Mouse (Mus musculus) adrenal gland, postnatal 10 days (tissue): ENCODE data around the gene Ghrhr. TPM values are rescaled to one million over a fixed set of nuclear protein-coding genes. Genes with fewer than 3 reads are reported as not detected.
A peak's percentile ranks its signal among the peaks of the same experiment; 100 is the strongest.

ENCODE experiments used
- DNase-seq: peaks from one replicate; pipeline ENCODE4 v3.0.0; 2021; ENCODE audit warnings: mixed read lengths
- total RNA-seq, 2 experiments: library from RNA; stranded (reverse); gene quantifications; 2 replicates each; pipeline ENCODE4 v1.2.3; 2021

The Ghrhr gene
- total RNA-seq, 2 experiments from 2014 or later, result not detected

DNA sequence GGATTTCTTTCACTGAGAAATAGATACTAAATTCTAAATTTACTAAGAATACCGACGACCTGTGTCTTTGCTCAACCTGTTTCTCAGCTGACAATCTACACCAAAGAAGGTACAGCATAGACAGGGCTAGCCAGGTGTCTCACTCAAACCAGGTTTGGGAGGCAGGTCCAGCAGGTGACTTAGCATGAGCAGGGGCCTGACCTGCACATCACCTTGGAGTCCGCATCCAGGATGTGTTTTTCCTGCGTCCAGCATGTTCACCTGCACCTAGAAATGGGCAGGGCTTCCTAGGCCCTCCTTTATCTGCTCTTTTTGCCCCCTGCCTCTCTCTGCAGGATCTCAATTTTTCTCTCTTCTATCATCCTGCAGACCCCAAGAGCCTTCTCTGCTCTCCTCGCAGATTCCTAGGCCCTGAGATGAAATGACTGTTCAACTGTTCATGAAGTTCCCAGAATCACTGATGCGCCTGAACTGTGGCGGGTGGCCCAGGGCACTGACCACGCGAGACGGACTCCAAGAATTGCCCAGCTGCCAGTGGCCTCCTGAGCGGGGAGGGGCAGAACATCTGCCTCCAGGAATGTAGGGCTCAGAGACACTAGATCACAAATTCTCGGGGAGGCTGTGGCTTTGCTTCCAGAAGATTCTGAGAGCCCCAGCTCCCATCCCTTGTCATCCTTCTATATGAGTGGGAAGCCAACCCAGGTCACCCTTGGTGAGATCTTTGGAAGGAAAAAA lies 22.2 kb upstream of the Ghrhr start:
- DNase-seq, result no peak

GRCm38 (mm10) chr6:55354456-55355117 lies 21.5 kb upstream of the Ghrhr start:
- DNase-seq, result no peak

GRCm38 (mm10) chr6:55355575-55355974 lies 20.5 kb upstream of the Ghrhr start:
- no peak for DNase-seq

- DNase-seq, result no peak
Measured at GRCm38 (mm10) chr6:55356017-55356703, 19.9 kb upstream of the Ghrhr start.

- DNase-seq, result no peak
Measured at GRCm38 (mm10) chr6:55356976-55357635, 19.0 kb upstream of the Ghrhr start.

- DNase-seq, result peak; percentile 40
Measured at GRCm38 (mm10) chr6:55357636-55358031, 18.5 kb upstream of the Ghrhr start.

DNA sequence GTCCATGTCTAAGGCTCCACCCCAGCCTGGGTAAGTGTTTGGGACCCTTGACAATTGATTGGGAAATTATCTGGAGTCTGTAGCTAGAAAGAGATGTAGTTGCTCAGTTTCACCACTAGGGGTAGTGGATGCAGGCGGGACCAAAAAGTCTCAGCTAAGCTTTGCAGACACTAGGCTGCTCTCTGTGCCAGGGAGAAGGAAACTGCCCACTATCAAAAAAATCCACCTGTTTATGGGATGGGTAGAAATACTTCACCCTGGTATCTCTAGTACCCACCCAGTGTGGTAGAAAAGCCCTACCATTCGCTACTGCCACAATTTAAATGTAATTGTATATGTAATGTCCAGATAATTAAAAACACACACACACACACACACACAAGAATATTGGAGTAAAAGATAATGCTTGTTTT lies 17.4 kb upstream of the Ghrhr start:
- no peak for DNase-seq

DNA sequence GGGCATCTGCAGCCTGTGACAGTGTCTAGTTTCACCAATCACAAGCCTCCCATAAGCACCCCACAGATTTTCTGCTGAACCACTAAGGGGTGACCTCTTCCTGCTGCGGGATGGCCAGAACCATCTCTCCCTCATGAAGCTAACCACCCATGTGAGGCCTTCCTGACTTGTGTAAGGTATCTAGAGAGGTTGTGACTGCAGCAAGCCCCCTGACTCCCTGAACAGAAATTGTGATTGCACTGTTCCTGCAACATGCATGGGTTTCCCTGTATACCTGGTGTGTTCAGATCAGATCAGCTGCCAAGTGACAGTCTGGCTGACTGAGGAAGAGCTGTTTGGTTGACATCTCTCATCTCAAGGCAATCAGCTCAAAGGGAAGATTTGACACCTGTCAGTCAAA lies 13.4 kb upstream of the Ghrhr start:
- no peak for DNase-seq

DNA sequence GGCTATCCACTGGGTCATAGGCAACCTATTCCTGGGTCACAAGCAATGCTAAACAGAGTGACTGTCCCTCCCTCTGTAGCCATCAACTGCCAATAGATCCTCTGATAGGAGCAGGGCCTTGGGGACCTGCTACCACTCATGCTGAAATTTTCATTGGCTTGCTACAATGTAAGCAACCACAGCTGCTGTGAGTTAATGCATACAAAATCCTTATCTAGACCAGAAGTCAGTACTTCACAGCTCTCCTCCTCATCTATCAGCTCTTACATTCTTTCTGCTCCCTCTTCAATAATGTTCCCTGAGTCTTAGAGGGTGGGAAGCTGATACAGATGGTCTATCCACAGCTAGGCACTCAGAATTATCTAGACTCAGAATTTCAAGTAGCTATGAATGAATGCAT lies 9.0 kb upstream of the Ghrhr start:
- DNase-seq, result no peak

- no peak for DNase-seq
Measured at GRCm38 (mm10) chr6:55370831-55371230, 5.3 kb upstream of the Ghrhr start.

DNA sequence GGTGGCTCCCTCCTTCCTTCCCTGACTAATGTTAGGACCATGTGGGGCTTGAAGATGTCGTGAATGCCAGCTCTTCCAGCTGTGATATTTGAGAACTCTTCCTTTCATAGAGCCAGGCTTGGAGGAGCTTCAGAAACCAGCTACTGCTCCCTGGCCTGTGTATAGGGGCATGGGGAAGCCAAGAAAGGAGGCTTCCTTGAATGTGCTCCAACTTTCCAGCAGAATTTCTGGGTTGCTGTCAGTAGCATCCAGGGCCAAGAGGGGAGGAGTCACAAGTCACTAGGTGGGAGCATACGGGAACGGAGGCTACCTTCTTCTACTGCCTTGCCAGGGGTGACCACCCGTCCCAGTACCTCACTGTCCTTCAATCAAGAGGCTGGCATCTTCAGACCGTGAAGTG lies 416 bp downstream of the Ghrhr start:
- no peak for DNase-seq

DNA sequence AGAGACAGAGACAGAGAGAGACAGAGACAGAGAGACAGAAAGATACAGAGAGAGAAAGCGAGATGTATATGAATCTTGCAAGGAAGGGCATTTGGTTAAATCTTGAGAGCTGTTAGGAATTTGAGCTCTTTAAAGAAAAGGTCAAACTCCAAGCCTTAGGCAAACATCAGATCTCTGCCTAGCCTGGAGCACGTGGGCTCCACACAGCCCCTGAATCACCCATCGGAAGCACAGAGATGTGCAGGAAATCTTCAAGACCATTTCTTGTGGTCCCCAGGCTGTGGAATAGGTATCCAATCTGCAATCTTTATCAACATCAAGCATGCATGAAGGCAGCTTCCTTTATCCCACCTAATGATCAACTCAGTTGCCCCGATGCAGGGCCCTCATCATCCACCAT lies 1.4 kb downstream of the Ghrhr start:
- no peak for DNase-seq

DNA sequence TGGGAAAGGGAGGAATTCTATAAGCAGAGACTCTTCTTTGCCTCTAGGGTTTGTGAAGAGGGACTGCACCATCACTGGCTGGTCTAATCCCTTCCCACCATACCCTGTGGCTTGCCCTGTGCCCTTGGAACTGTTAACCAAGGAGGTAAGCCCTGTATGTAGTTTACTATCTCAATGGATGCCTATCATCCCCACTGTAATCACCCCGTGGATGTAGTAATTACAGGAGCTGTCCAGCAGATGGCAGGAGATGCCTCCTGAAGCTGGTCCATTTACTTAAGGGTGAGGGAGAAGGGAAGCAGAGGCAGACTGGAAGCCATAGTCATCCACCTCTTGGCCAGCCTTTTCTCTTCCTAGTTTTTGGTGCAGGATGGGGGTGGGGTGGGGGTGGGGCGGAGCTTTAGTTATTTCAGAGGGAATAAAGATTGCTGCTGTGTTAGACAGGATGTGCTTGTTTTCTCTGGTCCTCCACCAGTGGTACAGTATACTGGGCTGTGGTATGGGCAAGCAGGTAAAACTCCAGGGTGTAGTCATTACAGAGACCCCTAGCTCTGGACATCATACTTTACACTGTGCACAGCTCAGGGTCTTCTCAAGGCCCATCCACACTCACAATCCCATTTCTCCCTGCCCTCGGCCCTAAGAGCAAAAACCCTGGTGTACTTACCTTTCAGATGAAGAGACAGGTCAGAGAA lies 3.7 kb downstream of the Ghrhr start:
- DNase-seq, result peak; percentile 61

DNA sequence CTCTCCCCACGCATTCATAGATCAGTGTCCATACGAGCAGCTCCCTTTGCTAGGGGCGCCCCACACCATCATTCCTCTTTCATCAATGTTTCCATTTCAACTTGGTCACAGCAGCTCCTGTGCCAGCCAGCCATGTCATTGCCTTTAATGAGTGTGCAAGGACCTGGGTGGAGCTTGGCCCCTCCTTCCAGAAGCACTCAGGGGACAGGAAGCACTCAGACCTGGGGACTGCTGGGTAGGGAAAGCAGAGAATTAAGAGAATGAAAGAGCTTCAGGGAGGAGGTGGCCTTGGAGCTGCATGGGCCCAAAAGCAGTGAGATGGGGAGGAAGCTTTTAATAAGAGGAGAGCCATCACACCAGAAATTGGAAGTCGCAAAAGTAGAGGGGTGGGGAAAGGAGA lies 5.9 kb downstream of the Ghrhr start:
- DNase-seq, result no peak

DNA sequence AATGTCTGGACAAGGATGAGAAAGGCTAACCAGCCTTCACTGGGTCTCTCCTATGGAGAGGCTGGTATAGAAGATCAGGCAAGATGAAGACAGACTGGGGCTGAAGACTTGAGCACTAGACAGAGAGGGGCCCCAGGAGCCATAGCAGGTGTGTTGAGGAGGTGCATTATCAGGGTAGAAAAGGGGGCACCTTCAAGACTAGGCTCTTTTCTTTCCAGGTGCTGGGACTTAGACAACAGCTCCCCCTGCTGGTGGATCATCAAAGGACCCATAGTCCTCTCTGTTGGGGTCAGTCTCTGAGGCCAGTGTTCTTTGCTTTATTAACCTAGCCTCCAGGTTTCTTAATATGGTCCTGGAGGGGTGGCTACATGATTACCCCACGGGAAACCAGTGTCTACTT lies 7.8 kb downstream of the Ghrhr start:
- peak; percentile 82 for DNase-seq

DNA sequence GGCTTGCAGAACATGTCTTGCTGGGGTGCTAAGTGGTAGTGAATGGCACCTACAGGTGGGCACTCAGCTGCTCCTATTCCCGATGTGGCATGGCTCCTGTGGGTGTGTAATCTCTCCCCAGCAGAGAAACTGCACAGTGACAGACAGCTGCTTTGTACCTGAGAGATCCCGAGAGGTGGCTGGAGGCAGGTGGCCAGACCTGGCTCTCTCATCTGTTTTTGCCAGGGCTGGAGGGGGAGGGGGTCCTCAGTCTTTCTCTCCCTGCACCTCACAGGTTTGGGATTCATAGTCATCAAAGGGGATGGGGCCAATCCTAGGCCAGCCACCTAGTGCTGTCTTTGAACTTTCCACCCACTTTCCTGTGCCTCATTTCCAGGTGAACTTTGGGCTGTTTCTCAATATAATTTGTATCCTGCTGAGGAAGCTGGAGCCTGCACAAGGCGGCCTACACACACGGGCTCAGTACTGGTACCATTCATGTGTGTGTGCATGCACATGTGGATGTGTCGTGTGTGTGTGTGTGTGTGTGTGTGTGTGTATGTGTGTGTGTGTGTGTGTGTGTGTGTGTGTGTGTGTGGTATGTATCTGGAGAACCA lies 8.4 kb downstream of the Ghrhr start:
- no peak for DNase-seq

DNA sequence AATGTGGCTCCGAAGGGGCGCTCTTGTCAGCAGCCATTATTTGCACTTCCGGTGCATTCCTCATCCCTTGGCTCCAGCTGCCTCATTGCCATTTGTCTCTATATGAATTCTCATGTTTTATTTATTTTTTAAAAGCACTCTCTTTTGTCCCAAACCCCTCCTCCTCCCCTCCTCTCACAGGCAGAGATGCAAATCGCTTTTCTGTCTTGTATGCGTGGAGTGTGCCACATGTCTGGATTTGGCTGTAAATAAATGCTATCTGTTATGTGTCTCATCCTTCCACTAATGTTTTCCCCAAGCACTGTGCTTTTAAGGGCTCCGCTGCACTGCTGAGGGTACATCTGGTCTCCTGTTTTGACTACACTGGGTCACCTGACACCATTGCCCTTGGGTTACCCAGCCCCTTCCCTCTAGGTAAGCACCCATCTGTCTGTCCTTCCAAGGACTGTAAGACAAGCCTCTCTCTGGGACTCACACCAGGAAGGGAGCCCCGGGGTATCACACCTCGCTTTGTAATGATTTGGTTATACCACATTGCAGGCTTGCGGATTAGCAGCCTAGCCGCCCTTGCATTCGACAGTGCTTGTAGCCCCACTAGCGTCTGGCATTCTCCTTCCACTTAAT lies 12.6 kb downstream of the Ghrhr start:
- no peak for DNase-seq

DNA sequence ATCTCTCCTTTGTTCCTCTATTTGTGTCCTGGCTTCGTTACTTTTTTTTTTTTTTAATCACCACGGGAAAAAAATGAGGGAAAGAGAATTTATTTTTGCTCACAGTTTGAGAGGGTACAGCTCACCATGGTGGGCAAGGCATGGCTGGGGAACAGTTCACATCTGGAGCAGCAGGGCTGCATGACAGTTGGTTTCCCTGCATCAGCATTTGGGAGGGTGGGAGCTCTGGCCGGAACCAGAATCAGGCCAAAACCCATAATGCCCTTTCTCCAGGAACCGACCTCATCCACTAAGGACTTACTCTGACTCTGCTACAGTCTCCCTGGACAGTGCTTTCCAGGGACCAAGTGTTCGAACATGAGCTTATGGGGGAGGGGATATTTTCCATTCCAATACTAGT lies 13.2 kb downstream of the Ghrhr start:
- DNase-seq, result no peak

- no peak for DNase-seq
Measured at GRCm38 (mm10) chr6:55391814-55392213, 15.7 kb downstream of the Ghrhr start.

DNA sequence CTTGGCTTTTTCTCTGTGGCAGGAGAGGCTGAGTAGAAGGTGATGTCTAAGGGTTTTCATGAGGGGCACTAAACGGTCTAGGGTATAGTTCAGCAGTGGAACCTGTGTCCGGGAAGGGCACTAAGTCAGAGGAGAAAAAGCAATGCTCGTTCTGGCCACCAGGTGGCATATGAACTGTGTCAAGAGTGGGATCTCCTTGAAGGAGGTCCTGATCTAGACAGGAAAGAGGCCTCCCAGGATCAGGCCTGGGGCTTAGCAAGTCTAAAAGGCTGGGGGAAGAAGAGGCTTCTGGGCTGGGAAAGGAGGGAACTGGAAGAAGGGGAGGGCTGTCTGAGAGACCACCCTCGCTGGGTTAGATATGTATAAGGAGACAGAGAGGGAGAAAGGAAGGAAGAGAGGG lies 16.4 kb downstream of the Ghrhr start:
- peak; percentile 86 for DNase-seq

GRCm38 (mm10) chr6:55394854-55395253 lies 18.8 kb downstream of the Ghrhr start:
- no peak for DNase-seq
